12 mouse cellular contexts compared by ENCODE assay signal in the genomic region with DNA sequence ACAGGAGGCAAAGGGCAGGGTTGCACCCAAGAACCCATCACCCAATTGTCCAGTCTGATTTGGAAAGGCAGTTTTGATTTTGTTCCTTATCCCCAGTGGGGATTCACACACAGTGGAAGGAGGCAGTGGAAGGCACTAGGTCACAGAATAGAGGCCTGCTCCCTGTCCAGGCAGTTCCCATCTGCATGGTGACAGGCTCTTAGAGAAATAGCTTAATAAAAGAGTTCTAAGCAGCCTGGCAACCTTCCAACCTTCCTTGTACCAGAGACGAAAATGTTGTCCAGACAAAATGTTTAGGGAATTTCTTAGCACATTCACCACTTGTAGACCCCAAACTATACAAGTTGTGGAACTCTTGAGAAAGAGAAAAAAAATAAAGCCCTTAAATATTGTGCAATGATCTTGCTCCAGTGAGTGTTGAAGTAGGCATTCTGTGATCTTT. TPM values are rescaled to one million over a fixed set of nuclear protein-coding genes. Genes with fewer than 3 reads are reported as not detected.
DNase-seq lines count a peak whose midpoint lies in the region; ATAC-seq and TF ChIP-seq lines count a peak whose summit lies in the region.
"Had no signal": no experiment of that assay in that cellular context is flagged by ENCODE, and none has a peak within 500 bp of the region (broad histone marks: within the 10 kb centered on the region; RNA-seq: fewer than 3 reads in every experiment).

No protein-coding gene starts in this region.

- no peak overlapping the region for H3K4me3 ChIP-seq in heart, embryonic 14.5 days (ENCODE audit: control insufficient read depth in 1 of 2, insufficient read depth in 1 of 2, low read depth in 1 of 2, low read length in 2 of 2)
- H3K4me3 ChIP-seq in lung, embryonic 14.5 days (ENCODE audit: low read depth, low read length), result no peak overlapping the region
- no peak overlapping the region for H3K4me3 ChIP-seq in heart, postnatal 0 days (ENCODE audit: low read depth, low read length)
- no peak overlapping the region for H3K4me3 ChIP-seq in small intestine, adult 2 months (ENCODE audit: low read depth, low read length)
- H3K4me3 ChIP-seq: megakaryocyte, embryonic 14.5 days had no signal

- TF ChIP-seq POLR2A in small intestine, adult 2 months (IDR thresholded peaks at IDR 0.05; ENCODE audit: low read depth, low read length), result no peak

- WGBS in heart, embryonic 14.5 days, result 6% methylated on average over 1 of the region's 1 CpGs
- 7% methylated on average over 1 of the region's 1 CpGs for WGBS in lung, embryonic 14.5 days
- 5% methylated on average over 1 of the region's 1 CpGs for WGBS in heart, postnatal 0 days
- 19% methylated on average over 1 of the region's 1 CpGs for WGBS in small intestine, adult 2 months

- H3K9me3 ChIP-seq in heart, embryonic 14.5 days (ENCODE audit: control insufficient read depth, low read length), result no peaks in the 10 kb centered on the region
- H3K9me3 ChIP-seq in lung, embryonic 14.5 days (ENCODE audit: low read depth, low read length), result no peaks in the 10 kb centered on the region
- H3K9me3 ChIP-seq in heart, postnatal 0 days (replicated peaks; ENCODE audit: control insufficient read depth, low read length), result no peaks in the 10 kb centered on the region

- no peaks in the 10 kb centered on the region for H3K36me3 ChIP-seq in heart, embryonic 14.5 days (ENCODE audit: control insufficient read depth, insufficient read depth, low read length)
- no peaks in the 10 kb centered on the region for H3K36me3 ChIP-seq in lung, embryonic 14.5 days (ENCODE audit: insufficient read depth)
- H3K36me3 ChIP-seq in heart, postnatal 0 days (replicated peaks; ENCODE audit: control insufficient read depth, insufficient read depth, low read length), result no peaks in the 10 kb centered on the region
- H3K36me3 ChIP-seq in small intestine, adult 2 months (ENCODE audit: control insufficient read depth, insufficient read depth, low read length), result no peaks in the 10 kb centered on the region

- H3K9ac ChIP-seq in heart, embryonic 14.5 days (ENCODE audit: low read length), result no peak overlapping the region
- no peak overlapping the region for H3K9ac ChIP-seq in lung, embryonic 14.5 days
- H3K9ac ChIP-seq in heart, postnatal 0 days (replicated peaks; ENCODE audit: low read depth, low read length), result peak overlapping the region; percentile 40; the same call in 1 of the 2 replicates

- H3K4me2 ChIP-seq in heart, embryonic 14.5 days (ENCODE audit: low read length), result no peak overlapping the region
- H3K4me2 ChIP-seq in lung, embryonic 14.5 days, result no peak overlapping the region
- no peak overlapping the region for H3K4me2 ChIP-seq in heart, postnatal 0 days (ENCODE audit: low read depth, low read length)

- no peak for TF ChIP-seq EP300 in heart, postnatal 0 days (IDR thresholded peaks at IDR 0.05; ENCODE audit: low read depth)

- H3K27ac ChIP-seq in heart, embryonic 14.5 days (replicated peaks in 1 of 2; ENCODE audit: control insufficient read depth in 1 of 2, insufficient read depth in 1 of 2, low read depth in 2 of 2, low read length in 2 of 2), result peak overlapping the region; percentile 61 to 69
- peak overlapping the region; percentile 42; the same call in 1 of the 2 replicates for H3K27ac ChIP-seq in lung, embryonic 14.5 days (ENCODE audit: low read depth)
- H3K27ac ChIP-seq in heart, postnatal 0 days (ENCODE audit: low read depth), result peak overlapping the region; percentile 65
- peak overlapping the region; percentile 45; the same call in 1 of the 2 replicates for H3K27ac ChIP-seq in small intestine, adult 2 months (ENCODE audit: insufficient read depth, low read depth, low read length)

- H3K4me1 ChIP-seq in heart, embryonic 14.5 days (ENCODE audit: control insufficient read depth in 2 of 2, insufficient read depth in 2 of 2, low read length in 2 of 2), result peaks cover 23 to 33% of the 10 kb centered on the region in 2 experiments
- 0 out of 2 replicates have a peak, but pooled peaks cover 4% of the 10 kb centered on the region for H3K4me1 ChIP-seq in lung, embryonic 14.5 days (ENCODE audit: insufficient read depth)
- H3K4me1 ChIP-seq in heart, postnatal 0 days (ENCODE audit: control insufficient read depth, insufficient read depth), result peaks cover 21% of the 10 kb centered on the region
- H3K4me1 ChIP-seq in small intestine, adult 2 months (ENCODE audit: control insufficient read depth, insufficient read depth, insufficient read length, low read length), result peaks cover 11% of the 10 kb centered on the region

- DNase-seq in heart, adult 8-10 months (ENCODE audit: low spot score), result no peak
- DNase-seq in lung, embryonic 14.5 days, result peak; percentile 84
- DNase-seq in lung, postnatal 4 days, result no peak
- DNase-seq in heart, postnatal 0 days (ENCODE audit: low spot score), result peak; percentile 46
- no peak for DNase-seq in testis, postnatal 14 days (ENCODE audit: low spot score)
- DNase-seq in embryo, embryonic 11 days, result no peak
- DNase-seq: gastrocnemius, postnatal 25 days had no signal

- ATAC-seq in heart, embryonic 14.5 days (ENCODE audit: insufficient number of reproducible peaks, insufficient read depth, low FRiP score, low read depth), result peak; percentile 75
- peak; percentile 60; the same call in 1 of the 2 replicates for ATAC-seq in lung, embryonic 14.5 days (ENCODE audit: insufficient read depth)
- ATAC-seq in heart, postnatal 0 days (ENCODE audit: insufficient read depth, low read depth), result peak; percentile 65; the same call in 1 of the 2 replicates

- no peaks in the 10 kb centered on the region for H3K27me3 ChIP-seq in heart, embryonic 14.5 days (ENCODE audit: control insufficient read depth, insufficient read depth, low read length)
- no peaks in the 10 kb centered on the region for H3K27me3 ChIP-seq in lung, embryonic 14.5 days (ENCODE audit: insufficient read depth, low read length)
- H3K27me3 ChIP-seq in heart, postnatal 0 days (ENCODE audit: control insufficient read depth, insufficient read depth, low read length), result no peaks in the 10 kb centered on the region
- H3K27me3 ChIP-seq in small intestine, adult 2 months (ENCODE audit: control insufficient read depth, insufficient read depth, low read length), result no peaks in the 10 kb centered on the region
- H3K27me3 ChIP-seq: CH12.LX; megakaryocyte, embryonic 14.5 days had no signal

- TF ChIP-seq CTCF in lung, embryonic 14.5 days (IDR thresholded peaks at IDR 0.05; ENCODE audit: low read depth), result no peak
- TF ChIP-seq CTCF in heart, postnatal 0 days (IDR thresholded peaks at IDR 0.05; ENCODE audit: low read depth), result no peak
- TF ChIP-seq CTCF in small intestine, adult 2 months (IDR thresholded peaks at IDR 0.05; ENCODE audit: extremely low read depth, insufficient read length, insufficient replicate concordance, low read depth, low read length), result no peak

RNA-seq across cellular contexts. Expression of a gene that starts 39.8 kb away (rescaled TPM):
- not detected in 2 replicates for polyA plus RNA-seq in heart, embryonic 14.5 days (2014; fragmentation: Nextera tagmentation; extraction: Ambion mirVana)
- 10 to 100 TPM in 1 of 4 experiments, not detected in 3; 44.8 TPM for total RNA-seq in heart, adult 8-10 months (2022)
- not detected in 2 replicates for polyA plus RNA-seq in lung, embryonic 14.5 days (2014; fragmentation: Nextera tagmentation; extraction: Ambion mirVana)
- total RNA-seq in heart, postnatal 0 days (2014; rRNA removed; ENCODE audit: low replicate concordance), result 8.9 TPM in 1 of 2 replicates, not detected in the other
- 1.3 and 98.2 TPM in 2 replicates for polyA plus RNA-seq in heart, postnatal 0 days (2015; fragmentation: Nextera tagmentation; extraction: Ambion mirVana)
- polyA plus RNA-seq in small intestine, adult 2 months (2012; rRNA removed), result 0.30 and 3.7 TPM in 2 replicates
- total RNA-seq: CH12.LX; gastrocnemius, postnatal 25 days; left cerebral cortex, postnatal 10 days had no signal

RNA-seq across cellular contexts. Expression of a gene that starts 58.9 kb away (rescaled TPM):
- polyA plus RNA-seq in heart, embryonic 14.5 days (2014; fragmentation: Nextera tagmentation; extraction: Ambion mirVana), result 29.4 and 30.6 TPM in 2 replicates
- 100 to 1,000 TPM; 332 to 446 (median 375) TPM for total RNA-seq in heart, adult 8-10 months (2022)
- polyA plus RNA-seq in lung, embryonic 14.5 days (2014; fragmentation: Nextera tagmentation; extraction: Ambion mirVana), result 14.9 and 15.8 TPM in 2 replicates
- 122 and 135 TPM in 2 replicates for total RNA-seq in heart, postnatal 0 days (2014; rRNA removed; ENCODE audit: low replicate concordance)
- polyA plus RNA-seq in heart, postnatal 0 days (2015; fragmentation: Nextera tagmentation; extraction: Ambion mirVana), result 56.8 and 59.1 TPM in 2 replicates
- 5.1 and 14.7 TPM in 2 replicates for polyA plus RNA-seq in small intestine, adult 2 months (2012; rRNA removed)

Comparison
In these comparisons a context has a peak if more than half of its experiments do, and no peak if none do; other contexts are left out.
1. DNase-seq: peak in lung, embryonic 14.5 days (single experiment) and heart, postnatal 0 days (single experiment); none in heart, adult 8-10 months (single experiment), lung, postnatal 4 days (0 of 2), testis, postnatal 14 days (single experiment) and embryo, embryonic 11 days (single experiment).
2. Peak in every context shown above with its lines, with median percentiles within 50 percentile points of each other: ATAC-seq and H3K27ac ChIP-seq.